Mouse (Mus musculus): ENCODE results near the gene Dnmbp. TPM values are rescaled to one million over a fixed set of nuclear protein-coding genes. Genes with fewer than 3 reads are reported as not detected.

Gene Dnmbp
- total RNA-seq, 2 experiments from 2014 or later = 2.3 to 5.0 TPM

GRCm38 (mm10) chr19:43826855-43827254 lies 113.1 kb downstream of the Dnmbp start:
- ATAC-seq (replicated peaks; ENCODE audit: low FRiP score, poor library complexity, severe bottlenecking) = no peak

- no peak for ATAC-seq (replicated peaks; ENCODE audit: low FRiP score, poor library complexity, severe bottlenecking)
Observed at GRCm38 (mm10) chr19:43815661-43816414, 124.2 kb downstream of the Dnmbp start.

- no peak for ATAC-seq (replicated peaks; ENCODE audit: low FRiP score, poor library complexity, severe bottlenecking)
Observed at GRCm38 (mm10) chr19:43813315-43813714, 126.7 kb downstream of the Dnmbp start.

GRCm38 (mm10) chr19:43811419-43811818 lies 128.6 kb downstream of the Dnmbp start:
- ATAC-seq (replicated peaks; ENCODE audit: low FRiP score, poor library complexity, severe bottlenecking) = no peak

GRCm38 (mm10) chr19:43809331-43809730 lies 130.7 kb downstream of the Dnmbp start:
- no peak for ATAC-seq (replicated peaks; ENCODE audit: low FRiP score, poor library complexity, severe bottlenecking)

- ATAC-seq (replicated peaks; ENCODE audit: low FRiP score, poor library complexity, severe bottlenecking) = no peak
Observed at GRCm38 (mm10) chr19:43803866-43804265, 136.1 kb downstream of the Dnmbp start.

GRCm38 (mm10) chr19:43801427-43802051 lies 138.5 kb downstream of the Dnmbp start:
- no peak for ATAC-seq (replicated peaks; ENCODE audit: low FRiP score, poor library complexity, severe bottlenecking)

GRCm38 (mm10) chr19:43797216-43797615 lies 142.8 kb downstream of the Dnmbp start:
- ATAC-seq (replicated peaks; ENCODE audit: low FRiP score, poor library complexity, severe bottlenecking) = no peak

Other genes starting within 250 kb of the Dnmbp start
- 5.0 and 10.8 TPM in 2 replicates for gene Cutc, start 187.2 kb downstream of the Dnmbp start, total RNA-seq (2015; ENCODE audit: low replicate concordance)
- 1.8 TPM in 1 of 2 replicates, not detected in the other for gene Cutc, start 187.2 kb downstream of the Dnmbp start, total RNA-seq (2017; ENCODE audit: low replicate concordance)
- 2.2 and 2.5 TPM in 2 replicates for gene Cox15, start 187.2 kb downstream of the Dnmbp start, total RNA-seq (2015; ENCODE audit: low replicate concordance)
- 6.2 and 13.8 TPM in 2 replicates for gene Cox15, start 187.2 kb downstream of the Dnmbp start, total RNA-seq (2017; ENCODE audit: low replicate concordance)
- gene Abcc2, start 158.0 kb downstream of the Dnmbp start, total RNA-seq (2015; ENCODE audit: low replicate concordance) = 8.3 TPM in 1 of 2 replicates, not detected in the other
- 0.26 TPM in 1 of 2 replicates, not detected in the other for gene Abcc2, start 158.0 kb downstream of the Dnmbp start, total RNA-seq (2017; ENCODE audit: low replicate concordance)
- gene Cpn1, start 46.4 kb upstream of the Dnmbp start, total RNA-seq (2015; ENCODE audit: low replicate concordance) = not detected in 2 replicates
- not detected in 2 replicates for gene Cpn1, start 46.4 kb upstream of the Dnmbp start, total RNA-seq (2017; ENCODE audit: low replicate concordance)
- not detected in 2 replicates for gene Cyp2c23, start 89.0 kb upstream of the Dnmbp start, total RNA-seq (2015; ENCODE audit: low replicate concordance)
- not detected in 2 replicates for gene Cyp2c23, start 89.0 kb upstream of the Dnmbp start, total RNA-seq (2017; ENCODE audit: low replicate concordance)
- 6.3 and 10.5 TPM in 2 replicates for gene Erlin1, start 129.6 kb upstream of the Dnmbp start, total RNA-seq (2015; ENCODE audit: low replicate concordance)
- gene Erlin1, start 129.6 kb upstream of the Dnmbp start, total RNA-seq (2017; ENCODE audit: low replicate concordance) = 1.9 and 2.7 TPM in 2 replicates
- 37.1 and 52.8 TPM in 2 replicates for gene Chuk, start 167.3 kb upstream of the Dnmbp start, total RNA-seq (2015; ENCODE audit: low replicate concordance)
- gene Chuk, start 167.3 kb upstream of the Dnmbp start, total RNA-seq (2017; ENCODE audit: low replicate concordance) = 64.1 and 90.7 TPM in 2 replicates
- gene Cwf19l1, start 195.7 kb upstream of the Dnmbp start, total RNA-seq (2015; ENCODE audit: low replicate concordance) = 5.4 and 23.1 TPM in 2 replicates
- gene Cwf19l1, start 195.7 kb upstream of the Dnmbp start, total RNA-seq (2017; ENCODE audit: low replicate concordance) = 4.1 and 8.6 TPM in 2 replicates
- gene Bloc1s2, start 206.3 kb upstream of the Dnmbp start, total RNA-seq (2015; ENCODE audit: low replicate concordance) = 32.1 and 50.7 TPM in 2 replicates
- gene Bloc1s2, start 206.3 kb upstream of the Dnmbp start, total RNA-seq (2017; ENCODE audit: low replicate concordance) = 8.8 and 13.7 TPM in 2 replicates

Measured in erythroid progenitor cell, adult 5-6 weeks (primary cell).